Mouse (Mus musculus): ENCODE data around the gene Taco1.

- TF ChIP-seq CTCF (IDR thresholded peaks at IDR 0.05; ENCODE audit: insufficient read depth, low read depth, low read length) (no peak), POLR2A (IDR thresholded peaks at IDR 0.05; ENCODE audit: insufficient read depth, low read depth, low read length) (no peak)
These were observed 4.5 kb upstream of the Taco1 start for GRCm38 (mm10) chr11:106061311-106061710.
